Mouse (Mus musculus) thymus, adult 2 months (tissue): Measurements from ENCODE around the gene Tshz2.

Experiments
- CTCF ChIP-seq: fragments of 200-500 bp; IDR thresholded peaks from 2 replicates; pipeline ENCODE4 v1.5.1; 2012; ENCODE audit warnings: mild to moderate bottlenecking, control low read depth, low read length, moderate library complexity, borderline replicate concordance; ENCODE audit not compliant: control insufficient read depth, poor library complexity, insufficient read depth; ENCODE audit errors: extremely low read depth
- POLR2A ChIP-seq: fragments of 200-500 bp; IDR thresholded peaks from 2 replicates; pipeline ENCODE4 v1.6.1; 2012; ENCODE audit warnings: mild to moderate bottlenecking, low read length, control low read depth, moderate library complexity; ENCODE audit not compliant: control insufficient read depth, poor library complexity, insufficient read depth; ENCODE audit errors: extremely low read depth

DNA sequence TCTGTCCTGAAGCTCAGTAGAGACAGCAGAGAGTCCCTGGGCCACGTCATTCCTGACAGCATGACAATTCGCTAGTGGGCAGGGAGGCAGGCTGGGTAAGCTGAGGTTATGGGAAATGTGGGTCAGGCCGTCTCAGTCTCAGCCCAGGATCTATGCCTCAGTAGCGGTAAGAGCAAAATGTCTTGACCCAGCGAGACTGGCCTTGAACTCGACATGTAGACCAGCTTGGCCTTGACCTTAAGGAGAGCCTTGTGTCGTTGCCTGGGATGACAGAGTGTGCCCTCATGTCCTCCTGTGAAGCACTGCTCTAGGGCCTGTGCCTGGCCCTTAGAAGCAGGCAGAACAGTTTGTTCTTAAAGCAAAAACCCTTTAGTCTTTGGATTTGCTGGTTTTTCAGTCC is 275.2 kb downstream of the Tshz2 start:
- TF ChIP-seq POLR2A (no peak), CTCF (no peak)
